8 mouse cellular contexts compared by ENCODE assay signal in the genomic region with DNA sequence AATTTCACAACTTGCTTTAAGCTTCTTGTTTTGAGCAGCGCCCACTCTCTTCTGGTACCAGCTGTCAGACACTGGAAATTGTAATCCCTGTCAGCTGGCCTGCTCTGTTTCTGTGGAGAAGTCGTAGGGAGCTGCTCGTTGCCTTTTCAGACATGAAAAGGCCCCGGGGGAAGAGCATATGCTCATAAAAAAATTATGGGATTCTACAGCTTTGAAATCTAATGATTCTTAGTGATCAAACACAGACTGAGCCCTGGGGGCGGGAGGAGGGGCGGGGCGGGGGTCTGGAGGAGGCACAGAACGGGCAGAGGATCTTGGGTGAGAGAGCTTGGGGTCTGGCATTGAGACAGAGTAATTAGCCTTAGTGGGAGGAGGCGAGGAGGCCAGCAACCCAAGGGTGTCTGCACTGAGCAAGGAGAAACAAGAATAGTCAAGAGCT.
DNase-seq lines count a peak whose midpoint lies in the region; ATAC-seq and TF ChIP-seq lines count a peak whose summit lies in the region.

No protein-coding gene starts in this region.

- H3K36me3 ChIP-seq in heart, embryonic 12.5 days = no peaks in the 10 kb centered on the region
- no peaks in the 10 kb centered on the region for H3K36me3 ChIP-seq in embryonic facial prominence, embryonic 10.5 days (replicated peaks)
- H3K36me3 ChIP-seq in hindbrain, embryonic 11.5 days (ENCODE audit: control insufficient read depth, insufficient read depth, low read length) = no peaks in the 10 kb centered on the region
- H3K36me3 ChIP-seq in limb, embryonic 10.5 days = no peaks in the 10 kb centered on the region

- H3K27me3 ChIP-seq in heart, embryonic 12.5 days (replicated peaks) = peaks cover 84% of the 10 kb centered on the region
- peaks cover 100% of the 10 kb centered on the region for H3K27me3 ChIP-seq in embryonic facial prominence, embryonic 10.5 days (replicated peaks; ENCODE audit: low read depth, poor library complexity, severe bottlenecking)
- peaks cover 58% of the 10 kb centered on the region for H3K27me3 ChIP-seq in hindbrain, embryonic 11.5 days (ENCODE audit: control insufficient read depth, insufficient read depth, low read length)
- H3K27me3 ChIP-seq in limb, embryonic 10.5 days (ENCODE audit: low read depth, poor library complexity, severe bottlenecking) = peaks cover 100% of the 10 kb centered on the region

- H3K9me3 ChIP-seq in heart, embryonic 12.5 days (replicated peaks) = no peaks in the 10 kb centered on the region
- no peaks in the 10 kb centered on the region for H3K9me3 ChIP-seq in embryonic facial prominence, embryonic 10.5 days
- no peaks in the 10 kb centered on the region for H3K9me3 ChIP-seq in hindbrain, embryonic 11.5 days (ENCODE audit: control insufficient read depth, low read length)
- H3K9me3 ChIP-seq in limb, embryonic 10.5 days (replicated peaks) = no peaks in the 10 kb centered on the region

- H3K4me2 ChIP-seq in heart, embryonic 12.5 days = peak overlapping the region; percentile 83
- H3K4me2 ChIP-seq in hindbrain, embryonic 11.5 days (replicated peaks; ENCODE audit: low read depth, low read length) = peak overlapping the region; percentile 73

- peaks cover 12% of the 10 kb centered on the region; the same call in 1 of the 2 replicates for H3K4me1 ChIP-seq in heart, embryonic 12.5 days (replicated peaks)
- peaks cover 25% of the 10 kb centered on the region for H3K4me1 ChIP-seq in embryonic facial prominence, embryonic 10.5 days
- no peaks in the 10 kb centered on the region for H3K4me1 ChIP-seq in hindbrain, embryonic 11.5 days (replicated peaks; ENCODE audit: control insufficient read depth, insufficient read depth, low read length)
- H3K4me1 ChIP-seq in limb, embryonic 10.5 days = peaks cover 19% of the 10 kb centered on the region
- 0 out of 2 replicates have a peak, but pooled peaks cover 7% of the 10 kb centered on the region for H3K4me1 ChIP-seq in olfactory bulb, adult 2 months (ENCODE audit: control insufficient read depth, insufficient read depth, low read length)

- H3K9ac ChIP-seq in heart, embryonic 12.5 days = peak overlapping the region; percentile 45
- 0 out of 2 replicates have a peak overlapping the region, but pooled peaks have one; percentile 7 for H3K9ac ChIP-seq in hindbrain, embryonic 11.5 days (ENCODE audit: low read depth, low read length)

- TF ChIP-seq POLR2A in olfactory bulb, adult 2 months (IDR thresholded peaks at IDR 0.05; ENCODE audit: insufficient read depth, low read depth, low read length) = no peak

- ATAC-seq in heart, embryonic 12.5 days (ENCODE audit: insufficient number of reproducible peaks, low FRiP score) = no peak
- peak; percentile 60 for ATAC-seq in hindbrain, embryonic 11.5 days (ENCODE audit: low FRiP score)

- TF ChIP-seq CTCF in olfactory bulb, adult 2 months (IDR thresholded peaks at IDR 0.05; ENCODE audit: insufficient read depth, low read depth, low read length) = no peak

- WGBS in heart, embryonic 12.5 days = 7% methylated on average over 9 of the region's 9 CpGs
- 12% methylated on average over 9 of the region's 9 CpGs for WGBS in embryonic facial prominence, embryonic 10.5 days
- 7% methylated on average over 9 of the region's 9 CpGs for WGBS in hindbrain, embryonic 11.5 days
- WGBS in limb, embryonic 10.5 days = 4% methylated on average over 9 of the region's 9 CpGs
- 9% methylated on average over 9 of the region's 9 CpGs for WGBS in olfactory bulb, adult 2 months

- peak overlapping the region; percentile 80 for H3K27ac ChIP-seq in heart, embryonic 12.5 days (ENCODE audit: poor library complexity, severe bottlenecking)
- peak overlapping the region; percentile 40 for H3K27ac ChIP-seq in embryonic facial prominence, embryonic 10.5 days (replicated peaks)
- peak overlapping the region; percentile 19; the same call in 1 of the 2 replicates for H3K27ac ChIP-seq in hindbrain, embryonic 11.5 days (ENCODE audit: low read depth, low read length)
- H3K27ac ChIP-seq in limb, embryonic 10.5 days = peak overlapping the region; percentile 76
- peak overlapping the region; percentile 31; the same call in 1 of the 2 replicates for H3K27ac ChIP-seq in olfactory bulb, adult 2 months (ENCODE audit: insufficient read depth, low read depth, low read length)

- H3K4me3 ChIP-seq in heart, embryonic 12.5 days = peak overlapping the region; percentile 53
- H3K4me3 ChIP-seq in embryonic facial prominence, embryonic 10.5 days = peak overlapping the region; percentile 59
- peak overlapping the region; percentile 39 for H3K4me3 ChIP-seq in hindbrain, embryonic 11.5 days (ENCODE audit: low read depth, low read length)
- H3K4me3 ChIP-seq in limb, embryonic 10.5 days = peak overlapping the region; percentile 52
- H3K4me3 ChIP-seq in olfactory bulb, adult 2 months (ENCODE audit: insufficient read depth, low read depth, low read length) = 0 out of 2 replicates have a peak overlapping the region, but pooled peaks have one; percentile 7

- no peak for DNase-seq in heart, adult 9 months (ENCODE audit: low spot score in 2 of 2)
- peak; percentile 43 for DNase-seq in embryonic facial prominence, embryonic 10.5 days (ENCODE audit: low spot score)
- peak; percentile 24 for DNase-seq in hindbrain, embryonic 11.5 days (ENCODE audit: low spot score)
- DNase-seq in limb, embryonic 10.5 days (ENCODE audit: low spot score) = peak; percentile 52
- DNase-seq in adrenal gland, adult 2 months = no peak
- no peak for DNase-seq in ovary, adult 18-20 months (ENCODE audit: low spot score)

Comparison
In these comparisons a context has a peak if more than half of its experiments do, and no peak if none do; other contexts are left out.
1. H3K27ac ChIP-seq: peak in every context shown above with its lines; median percentile 80 in heart, embryonic 12.5 days; 76 in limb, embryonic 10.5 days; 40 in embryonic facial prominence, embryonic 10.5 days; 31 in olfactory bulb, adult 2 months; 19 in hindbrain, embryonic 11.5 days.
2. H3K4me3 ChIP-seq: peak in every context shown above with its lines; median percentile 59 in embryonic facial prominence, embryonic 10.5 days; 53 in heart, embryonic 12.5 days; 52 in limb, embryonic 10.5 days; 39 in hindbrain, embryonic 11.5 days; 7 in olfactory bulb, adult 2 months.
3. DNase-seq: peak in embryonic facial prominence, embryonic 10.5 days (single experiment), hindbrain, embryonic 11.5 days (single experiment) and limb, embryonic 10.5 days (single experiment); none in heart, adult 9 months (0 of 2), adrenal gland, adult 2 months (single experiment) and ovary, adult 18-20 months (single experiment).